Mouse (Mus musculus): ENCODE results near the gene Cngb1.

Gene Cngb1

GRCm38 (mm10) chr8:95191497-95192175 lies 114.7 kb downstream of the Cngb1 start:
- no peak for DNase-seq
